Mouse (Mus musculus) heart, embryonic 16.5 days (tissue): ENCODE results near the gene Galnt17. TPM values are rescaled to one million over a fixed set of nuclear protein-coding genes. Genes with fewer than 3 reads are reported as not detected.

ENCODE experiments used
- ATAC-seq: fragments of 200-750 bp; cut with Nextera tagmentation; replicated peaks from 2 replicates; pipeline ENCODE4 v1.8.0; 2017; ENCODE audit warnings: moderate number of reproducible peaks; ENCODE audit not compliant: insufficient read depth, low FRiP score; ENCODE audit errors: extremely low read depth
- H3K27ac ChIP-seq: fragments of 300-500 bp; sonication (generic); 2 replicates; pipeline ENCODE4 v1.5.1; 2014; ENCODE audit warnings: mild to moderate bottlenecking, low read length, control low read depth, moderate library complexity
- H3K27me3 ChIP-seq: fragments of 300-500 bp; sonication (generic); 2 replicates; pipeline ENCODE4 v1.6.1; 2014; ENCODE audit warnings: low read length, mixed read lengths; ENCODE audit not compliant: control insufficient read depth, insufficient read depth
- H3K36me3 ChIP-seq: fragments of 300-500 bp; sonication (generic); 2 replicates; pipeline ENCODE4 v1.6.1; 2014; ENCODE audit not compliant: control insufficient read depth, insufficient read depth
- H3K4me1 ChIP-seq: fragments of 300-500 bp; sonication (generic); 2 replicates; pipeline ENCODE4 v1.6.1; 2014; ENCODE audit warnings: low read length, mixed read lengths; ENCODE audit not compliant: control insufficient read depth, insufficient read depth
- H3K4me2 ChIP-seq: fragments of 300-500 bp; sonication (generic); 2 replicates; pipeline ENCODE4 v1.6.1; 2014; ENCODE audit warnings: low read depth, mild to moderate bottlenecking, control low read depth, low read length
- H3K4me3 ChIP-seq: fragments of 300-500 bp; sonication (generic); 2 replicates; pipeline ENCODE4 v1.5.1; 2014; ENCODE audit warnings: mild to moderate bottlenecking, control low read depth, low read length
- H3K9ac ChIP-seq: fragments of 300-500 bp; sonication (generic); 2 replicates; pipeline ENCODE4 v1.6.1; 2014; ENCODE audit warnings: low read length, control low read depth
- H3K9me3 ChIP-seq: fragments of 300-500 bp; sonication (generic); replicated peaks from 2 replicates; pipeline ENCODE4 v1.6.1; 2016; ENCODE audit warnings: low read length; ENCODE audit not compliant: control insufficient read depth
- WGBS: fragments of 180-500 bp; shearing (Covaris S2); extraction: QIAGEN DNeasy Blood & Tissue Kit; methylation state at CpG from one replicate; pipeline ENCODE4 v1.1.7; 2014; 5-methylcytosine and 5-hydroxymethylcytosine counted together
- polyA plus RNA-seq: library from polyadenylated mRNA; unstranded; fragments of >200 nt; fragmentation: Nextera tagmentation; extraction: Ambion mirVana; gene quantifications from 2 replicates; pipeline ENCODE4 v1.2.1, GENCODE M21; 2015

Galnt17 gene
- polyA plus RNA-seq, 1 experiment from 2014 or later = 1.4 TPM

- H3K4me3 ChIP-seq = no peak overlapping the region
- 43% methylated on average over 8 of the region's 8 CpGs for WGBS
- no peaks in the 10 kb centered on the region for H3K9me3 ChIP-seq
- no peak for ATAC-seq
- H3K4me1 ChIP-seq = 0 out of 2 replicates have a peak, but pooled peaks cover 2% of the 10 kb centered on the region
- no peak overlapping the region for H3K4me2 ChIP-seq
- H3K27me3 ChIP-seq = no peaks in the 10 kb centered on the region
- H3K9ac ChIP-seq = no peak overlapping the region
- no peak overlapping the region for H3K27ac ChIP-seq
- no peaks in the 10 kb centered on the region for H3K36me3 ChIP-seq
These were observed 187.9 kb downstream of the Galnt17 start for GRCm38 (mm10) chr5:131120296-131120840.

DNA sequence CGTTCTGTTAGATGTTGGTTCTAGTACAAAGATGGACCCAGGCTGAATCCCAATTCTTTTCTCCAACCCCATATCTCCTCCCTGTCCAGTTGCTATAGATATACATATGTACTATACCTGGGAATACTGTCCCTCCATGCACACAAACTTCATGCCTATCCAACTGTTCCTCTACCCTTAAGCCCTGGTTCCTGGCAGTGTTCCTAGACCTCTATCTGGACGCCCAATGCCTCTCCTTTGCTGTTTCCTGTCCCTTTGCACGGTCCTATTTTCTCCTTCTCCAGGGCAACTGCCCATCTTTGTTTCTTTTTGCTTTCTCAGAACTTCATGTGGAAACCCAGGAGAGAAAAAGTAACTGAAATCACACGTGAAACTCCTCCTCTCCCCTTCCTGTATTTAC lies 188.4 kb downstream of the Galnt17 start:
- H3K27ac ChIP-seq = no peak overlapping the region
- no peaks in the 10 kb centered on the region for H3K36me3 ChIP-seq
- ATAC-seq = no peak
- no peaks in the 10 kb centered on the region for H3K27me3 ChIP-seq
- no peak overlapping the region for H3K9ac ChIP-seq
- H3K4me2 ChIP-seq = no peak overlapping the region
- no peaks in the 10 kb centered on the region for H3K9me3 ChIP-seq
- H3K4me1 ChIP-seq = 0 out of 2 replicates have a peak, but pooled peaks cover 2% of the 10 kb centered on the region
- WGBS = 37% methylated on average over 4 of the region's 4 CpGs
- no peak overlapping the region for H3K4me3 ChIP-seq

DNA sequence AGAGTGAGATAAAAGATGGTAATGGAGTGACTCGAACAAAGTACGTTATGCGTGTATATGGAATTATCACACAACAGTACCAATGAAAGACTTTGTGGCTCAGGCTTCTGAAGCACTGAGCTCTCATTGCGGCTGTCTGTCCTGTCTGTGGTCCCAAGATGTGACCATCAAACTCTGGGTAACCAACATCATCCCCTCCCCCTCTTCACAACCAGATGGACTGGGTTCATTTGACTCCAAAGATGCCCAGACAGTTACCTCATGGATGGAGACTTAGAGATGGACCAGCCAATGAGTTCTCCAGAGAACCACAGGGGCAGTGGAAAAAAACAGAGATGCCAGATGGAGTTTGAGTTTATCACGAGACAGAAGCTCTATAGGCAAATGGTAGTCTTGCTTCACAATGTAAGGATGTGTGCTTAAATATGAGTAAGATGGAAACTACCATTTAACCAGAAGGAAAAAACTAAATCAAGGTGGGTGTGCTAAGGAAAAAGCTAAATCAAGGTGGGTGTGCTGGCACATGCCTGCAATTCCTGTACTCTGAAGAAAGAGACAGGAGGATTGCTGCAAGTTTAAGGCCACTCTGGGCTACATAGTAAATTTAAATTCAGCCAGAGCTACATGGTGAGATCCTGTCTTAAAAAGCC lies 190.8 kb downstream of the Galnt17 start:
- Histone ChIP-seq H3K27ac (no peak overlapping the region), H3K4me3 (no peak overlapping the region), H3K4me2 (no peak overlapping the region), H3K9me3 (no peaks in the 10 kb centered on the region), H3K9ac (no peak overlapping the region), H3K27me3 (no peaks in the 10 kb centered on the region), H3K36me3 (no peaks in the 10 kb centered on the region), H3K4me1 (0 out of 2 replicates have a peak, but pooled peaks cover 2% of the 10 kb centered on the region)
- WGBS = 80% methylated on average over 5 of the region's 5 CpGs
- ATAC-seq = no peak

DNA sequence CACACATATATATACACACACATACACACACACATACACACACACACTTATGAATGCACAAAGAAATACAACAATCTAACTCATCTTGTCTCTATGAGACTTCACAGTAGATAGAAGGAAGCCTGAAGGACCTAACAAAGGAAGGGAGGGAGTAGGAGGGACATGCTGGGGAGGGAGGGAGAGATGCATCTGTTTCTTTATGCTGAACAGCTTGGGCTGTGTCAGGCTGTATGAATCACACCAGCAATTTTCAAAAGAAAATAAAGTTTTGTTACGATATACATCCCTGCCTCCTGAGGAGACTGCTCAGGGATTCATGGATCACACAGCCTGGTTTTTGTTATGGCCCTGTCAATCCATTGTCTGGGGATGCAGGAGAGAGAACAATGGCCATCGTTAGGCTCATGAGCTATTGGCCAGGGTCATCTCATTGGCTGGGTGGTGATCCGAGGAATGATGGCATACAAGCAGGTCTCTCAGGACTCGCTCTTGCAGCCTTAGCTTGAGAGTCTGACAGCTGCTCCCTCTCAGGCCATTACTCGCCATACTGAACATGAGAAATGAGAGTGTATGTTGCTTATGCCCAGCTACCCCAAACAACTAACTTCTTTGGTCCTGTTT lies 194.3 kb downstream of the Galnt17 start:
- no peak for ATAC-seq
- Histone ChIP-seq H3K4me3 (no peak overlapping the region), H3K9ac (no peak overlapping the region), H3K9me3 (no peaks in the 10 kb centered on the region; the same call in 1 of the 2 replicates), H3K27me3 (no peaks in the 10 kb centered on the region), H3K27ac (no peak overlapping the region), H3K4me2 (no peak overlapping the region), H3K36me3 (no peaks in the 10 kb centered on the region; the same call in 1 of the 2 replicates), H3K4me1 (no peaks in the 10 kb centered on the region)
- 71% methylated on average over 5 of the region's 5 CpGs for WGBS

- no peaks in the 10 kb centered on the region; the same call in 1 of the 2 replicates for H3K36me3 ChIP-seq
- H3K4me2 ChIP-seq = no peak overlapping the region
- H3K27ac ChIP-seq = no peak overlapping the region
- peaks cover 10% of the 10 kb centered on the region for H3K9me3 ChIP-seq
- H3K4me1 ChIP-seq = no peaks in the 10 kb centered on the region
- no peak for ATAC-seq
- H3K27me3 ChIP-seq = no peaks in the 10 kb centered on the region
- WGBS = 79% methylated on average over 1 of the region's 1 CpGs
- no peak overlapping the region for H3K9ac ChIP-seq
- no peak overlapping the region for H3K4me3 ChIP-seq
These were observed 201.1 kb downstream of the Galnt17 start for GRCm38 (mm10) chr5:131107188-131107587.

GRCm38 (mm10) chr5:131096824-131097223 lies 211.5 kb downstream of the Galnt17 start:
- no peaks in the 10 kb centered on the region for H3K4me1 ChIP-seq

GRCm38 (mm10) chr5:131095635-131096034 lies 212.7 kb downstream of the Galnt17 start:
- 85% methylated on average over 1 of the region's 1 CpGs for WGBS

More at GRCm38 (mm10) chr5:131096824-131097223, 211.5 kb downstream of the Galnt17 start:
- Histone ChIP-seq H3K27ac (no peak overlapping the region), H3K9me3 (peaks cover 7% of the 10 kb centered on the region), H3K27me3 (no peaks in the 10 kb centered on the region), H3K4me3 (no peak overlapping the region), H3K36me3 (no peaks in the 10 kb centered on the region), H3K4me2 (no peak overlapping the region), H3K9ac (no peak overlapping the region)
- ATAC-seq = no peak
- WGBS = 79% methylated on average over 4 of the region's 4 CpGs

DNA sequence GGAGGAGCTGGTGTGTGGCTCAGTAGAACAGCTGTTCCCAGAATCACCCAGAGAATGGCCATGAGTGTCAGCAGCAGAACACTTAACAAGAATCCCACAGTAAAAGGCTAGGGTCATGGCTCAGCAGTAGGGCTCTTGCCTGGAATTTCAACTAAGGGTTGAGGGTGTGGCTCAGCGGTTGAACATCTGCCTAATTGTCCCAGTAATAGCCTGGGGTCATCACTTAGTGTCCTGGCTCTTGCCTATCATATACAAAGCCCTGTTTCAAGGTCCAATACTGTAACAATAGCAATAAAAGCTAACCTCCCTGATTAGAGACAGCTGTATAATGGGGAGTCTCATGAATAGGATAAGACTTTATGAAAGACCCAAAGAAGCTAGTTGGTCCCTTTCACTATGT lies 213.5 kb downstream of the Galnt17 start:
- Histone ChIP-seq H3K36me3 (no peaks in the 10 kb centered on the region), H3K9me3 (peaks cover 7% of the 10 kb centered on the region), H3K4me1 (no peaks in the 10 kb centered on the region), H3K27ac (no peak overlapping the region), H3K27me3 (no peaks in the 10 kb centered on the region), H3K4me2 (no peak overlapping the region), H3K9ac (no peak overlapping the region), H3K4me3 (no peak overlapping the region)
- 79% methylated on average over 1 of the region's 1 CpGs for WGBS
- no peak for ATAC-seq

More at GRCm38 (mm10) chr5:131095635-131096034, 212.7 kb downstream of the Galnt17 start:
- H3K4me1 ChIP-seq = no peaks in the 10 kb centered on the region
- peaks cover 7% of the 10 kb centered on the region for H3K9me3 ChIP-seq
- no peak overlapping the region for H3K9ac ChIP-seq
- no peaks in the 10 kb centered on the region for H3K36me3 ChIP-seq
- no peaks in the 10 kb centered on the region for H3K27me3 ChIP-seq
- no peak overlapping the region for H3K27ac ChIP-seq
- H3K4me2 ChIP-seq = no peak overlapping the region
- H3K4me3 ChIP-seq = no peak overlapping the region
- ATAC-seq = no peak

DNA sequence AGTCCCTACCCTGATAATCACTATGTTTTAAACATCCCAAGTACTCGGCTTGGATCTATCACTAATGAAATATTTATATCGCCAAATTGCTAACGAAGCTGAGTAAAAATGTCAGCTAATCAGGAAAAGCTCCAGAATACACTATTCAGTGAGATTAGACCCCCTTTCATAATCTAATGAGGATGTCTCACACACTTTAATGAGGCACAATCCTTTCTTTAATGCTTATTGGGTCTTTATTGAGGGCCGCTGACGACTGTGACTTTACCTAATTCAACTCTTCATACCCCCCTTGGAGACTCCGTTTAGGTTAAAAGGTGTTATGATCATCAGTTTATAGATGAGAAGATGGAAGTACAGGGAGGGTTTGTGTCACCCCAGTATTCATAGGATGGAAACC lies 214.2 kb downstream of the Galnt17 start:
- Histone ChIP-seq H3K4me2 (no peak overlapping the region), H3K9me3 (peaks cover 7% of the 10 kb centered on the region), H3K4me1 (no peaks in the 10 kb centered on the region), H3K36me3 (no peaks in the 10 kb centered on the region), H3K4me3 (no peak overlapping the region), H3K9ac (no peak overlapping the region), H3K27me3 (no peaks in the 10 kb centered on the region), H3K27ac (no peak overlapping the region)
- ATAC-seq = no peak
- WGBS = 80% methylated on average over 6 of the region's 6 CpGs
